Mouse (Mus musculus): ENCODE data around the gene Hoxa10. TPM values are rescaled to one million over a fixed set of nuclear protein-coding genes. Genes with fewer than 3 reads are reported as not detected.

Gene Hoxa10
- polyA plus RNA-seq, 1 experiment from 2014 or later, result not detected

- WGBS, result 2% methylated on average over 18 of the region's 36 CpGs
Observed at GRCm38 (mm10) chr6:52230516-52231165, 10.0 kb downstream of the Hoxa10 start, which contains the start of gene Hoxa9. TSS of gene Hoxa9 (minus strand) at chr6:52231089.

GRCm38 (mm10) chr6:52229558-52230416 lies 10.9 kb downstream of the Hoxa10 start:
- H3K4me3 ChIP-seq (ENCODE audit: low read depth, low read length), result no peak overlapping the region
- 0 out of 2 replicates have a peak, but pooled peaks cover 3% of the 10 kb centered on the region for H3K4me1 ChIP-seq (replicated peaks; ENCODE audit: control insufficient read depth, insufficient read depth, low read length)
- H3K36me3 ChIP-seq (ENCODE audit: control insufficient read depth, insufficient read depth, low read length), result no peaks in the 10 kb centered on the region
- H3K4me2 ChIP-seq (ENCODE audit: low read depth, low read length, severe bottlenecking), result no peak overlapping the region
- H3K27ac ChIP-seq (ENCODE audit: low read depth, low read length), result no peak overlapping the region
- H3K27me3 ChIP-seq (ENCODE audit: control insufficient read depth, insufficient read depth, low read length), result peaks cover 96% of the 10 kb centered on the region
- WGBS, result 1% methylated on average over 44 of the region's 44 CpGs
- peak; percentile 64 for DNase-seq (ENCODE audit: low spot score)
- H3K9me3 ChIP-seq (ENCODE audit: control insufficient read depth, low read length), result no peaks in the 10 kb centered on the region
- no peak overlapping the region for H3K9ac ChIP-seq (ENCODE audit: low read length)
- ATAC-seq (replicated peaks; ENCODE audit: low FRiP score), result no peak

More at GRCm38 (mm10) chr6:52230516-52231165, 10.0 kb downstream of the Hoxa10 start, which contains the start of gene Hoxa9:
- H3K9me3 ChIP-seq (ENCODE audit: control insufficient read depth, low read length), result no peaks in the 10 kb centered on the region
- ATAC-seq (replicated peaks; ENCODE audit: low FRiP score) (no peak), DNase-seq (ENCODE audit: low spot score) (peak; percentile 67)
- H3K36me3 ChIP-seq (ENCODE audit: control insufficient read depth, insufficient read depth, low read length), result no peaks in the 10 kb centered on the region
- no peak within 1 kb of the TSS for H3K4me3 ChIP-seq (ENCODE audit: low read depth, low read length)
- H3K9ac ChIP-seq (ENCODE audit: low read length), result no peak within 1 kb of the TSS
- peaks cover 96% of the 10 kb centered on the region for H3K27me3 ChIP-seq (ENCODE audit: control insufficient read depth, insufficient read depth, low read length)
- no peak within 1 kb of the TSS for H3K27ac ChIP-seq (ENCODE audit: low read depth, low read length)
- no peak within 1 kb of the TSS for H3K4me2 ChIP-seq (ENCODE audit: low read depth, low read length, severe bottlenecking)
- H3K4me1 ChIP-seq (replicated peaks; ENCODE audit: control insufficient read depth, insufficient read depth, low read length), result 0 out of 2 replicates have a peak, but pooled peaks cover 3% of the 10 kb centered on the region

GRCm38 (mm10) chr6:52228475-52229465 lies 11.9 kb downstream of the Hoxa10 start:
- no peak overlapping the region for H3K9ac ChIP-seq (ENCODE audit: low read length)

GRCm38 (mm10) chr6:52227470-52228222 lies 13.0 kb downstream of the Hoxa10 start:
- Histone ChIP-seq H3K4me3 (ENCODE audit: low read depth, low read length) (no peak overlapping the region), H3K36me3 (ENCODE audit: control insufficient read depth, insufficient read depth, low read length) (no peaks in the 10 kb centered on the region), H3K27me3 (ENCODE audit: control insufficient read depth, insufficient read depth, low read length) (peaks cover 96% of the 10 kb centered on the region), H3K4me1 (replicated peaks; ENCODE audit: control insufficient read depth, insufficient read depth, low read length) (no peaks in the 10 kb centered on the region), H3K4me2 (ENCODE audit: low read depth, low read length, severe bottlenecking) (no peak overlapping the region), H3K9me3 (ENCODE audit: control insufficient read depth, low read length) (no peaks in the 10 kb centered on the region), H3K9ac (ENCODE audit: low read length) (no peak overlapping the region), H3K27ac (ENCODE audit: low read depth, low read length) (no peak overlapping the region)
- DNase-seq (ENCODE audit: low spot score), result no peak
- no peak for ATAC-seq (replicated peaks; ENCODE audit: low FRiP score)
- 2% methylated on average over 11 of the region's 11 CpGs for WGBS

More at GRCm38 (mm10) chr6:52228475-52229465, 11.9 kb downstream of the Hoxa10 start:
- no peaks in the 10 kb centered on the region for H3K36me3 ChIP-seq (ENCODE audit: control insufficient read depth, insufficient read depth, low read length)
- 2% methylated on average over 38 of the region's 38 CpGs for WGBS
- no peak overlapping the region for H3K4me2 ChIP-seq (ENCODE audit: low read depth, low read length, severe bottlenecking)
- ATAC-seq (replicated peaks; ENCODE audit: low FRiP score) (no peak), DNase-seq (ENCODE audit: low spot score) (peak; percentile 72)
- H3K4me3 ChIP-seq (ENCODE audit: low read depth, low read length), result no peak overlapping the region
- H3K27ac ChIP-seq (ENCODE audit: low read depth, low read length), result no peak overlapping the region
- no peaks in the 10 kb centered on the region for H3K9me3 ChIP-seq (ENCODE audit: control insufficient read depth, low read length)
- no peaks in the 10 kb centered on the region for H3K4me1 ChIP-seq (replicated peaks; ENCODE audit: control insufficient read depth, insufficient read depth, low read length)
- H3K27me3 ChIP-seq (ENCODE audit: control insufficient read depth, insufficient read depth, low read length), result peaks cover 96% of the 10 kb centered on the region

GRCm38 (mm10) chr6:52226569-52227257 lies 13.9 kb downstream of the Hoxa10 start:
- Histone ChIP-seq H3K4me1 (replicated peaks; ENCODE audit: control insufficient read depth, insufficient read depth, low read length) (no peaks in the 10 kb centered on the region), H3K36me3 (ENCODE audit: control insufficient read depth, insufficient read depth, low read length) (no peaks in the 10 kb centered on the region), H3K27me3 (ENCODE audit: control insufficient read depth, insufficient read depth, low read length) (peaks cover 96% of the 10 kb centered on the region), H3K4me2 (ENCODE audit: low read depth, low read length, severe bottlenecking) (no peak overlapping the region), H3K4me3 (ENCODE audit: low read depth, low read length) (no peak overlapping the region), H3K9ac (ENCODE audit: low read length) (no peak overlapping the region), H3K27ac (ENCODE audit: low read depth, low read length) (no peak overlapping the region), H3K9me3 (ENCODE audit: control insufficient read depth, low read length) (no peaks in the 10 kb centered on the region)
- DNase-seq (ENCODE audit: low spot score) (no peak), ATAC-seq (replicated peaks; ENCODE audit: low FRiP score) (no peak)
- 2% methylated on average over 26 of the region's 26 CpGs for WGBS

- ATAC-seq (replicated peaks; ENCODE audit: low FRiP score), result no peak
- Histone ChIP-seq H3K4me2 (ENCODE audit: low read depth, low read length, severe bottlenecking) (no peak overlapping the region), H3K27me3 (ENCODE audit: control insufficient read depth, insufficient read depth, low read length) (peaks cover 98% of the 10 kb centered on the region), H3K36me3 (ENCODE audit: control insufficient read depth, insufficient read depth, low read length) (no peaks in the 10 kb centered on the region), H3K4me3 (ENCODE audit: low read depth, low read length) (no peak overlapping the region), H3K4me1 (replicated peaks; ENCODE audit: control insufficient read depth, insufficient read depth, low read length) (peaks cover 3% of the 10 kb centered on the region), H3K27ac (ENCODE audit: low read depth, low read length) (no peak overlapping the region), H3K9ac (ENCODE audit: low read length) (no peak overlapping the region), H3K9me3 (ENCODE audit: control insufficient read depth, low read length) (no peaks in the 10 kb centered on the region)
- peak; percentile 71 for DNase-seq (ENCODE audit: low spot score)
- 3% methylated on average over 69 of the region's 69 CpGs for WGBS
Observed at GRCm38 (mm10) chr6:52225612-52226568, 14.8 kb downstream of the Hoxa10 start.

Measured in forebrain, embryonic 11.5 days (tissue).